Mouse (Mus musculus) stomach, postnatal 0 days (tissue): ENCODE measurements around the gene Yeats2. TPM values are rescaled to one million over a fixed set of nuclear protein-coding genes. Genes with fewer than 3 reads are reported as not detected.
A peak's percentile ranks its signal among the peaks of the same experiment; 100 is the strongest.

Experiments used
- ATAC-seq: fragments of 200-750 bp; cut with Nextera tagmentation; 2 replicates; pipeline ENCODE4 v1.8.0; 2017; ENCODE audit not compliant: low FRiP score, low TSS enrichment
- DNase-seq: peaks from one replicate; pipeline ENCODE4 v3.0.0-alpha.2; 2016; ENCODE audit warnings: low spot score
- H3K27ac ChIP-seq: fragments of 300-500 bp; sonication (generic); replicated peaks from 2 replicates; pipeline ENCODE4 v1.5.1; 2014; ENCODE audit warnings: mild to moderate bottlenecking, control low read depth
- H3K27me3 ChIP-seq: fragments of 300-500 bp; sonication (generic); 2 replicates; pipeline ENCODE4 v1.6.1; 2014; ENCODE audit warnings: low read length; ENCODE audit not compliant: control insufficient read depth, insufficient read depth
- H3K36me3 ChIP-seq: fragments of 300-500 bp; sonication (generic); 2 replicates; pipeline ENCODE4 v1.6.1; 2014; ENCODE audit warnings: low read length, mixed read lengths; ENCODE audit not compliant: control insufficient read depth, insufficient read depth
- H3K4me1 ChIP-seq: fragments of 300-500 bp; sonication (generic); replicated peaks from 2 replicates; pipeline ENCODE4 v1.6.1; 2014; ENCODE audit warnings: antibody characterized with exemption; ENCODE audit not compliant: control insufficient read depth, insufficient read depth
- H3K4me2 ChIP-seq: fragments of 300-500 bp; sonication (generic); replicated peaks from 2 replicates; pipeline ENCODE4 v1.6.1; 2014; ENCODE audit warnings: low read depth, mild to moderate bottlenecking, control low read depth, moderate library complexity
- H3K4me3 ChIP-seq: fragments of 300-500 bp; sonication (generic); 2 replicates; pipeline ENCODE4 v1.5.1; 2014; ENCODE audit warnings: low read depth, low read length, control low read depth
- H3K9ac ChIP-seq: fragments of 300-500 bp; sonication (generic); 2 replicates; pipeline ENCODE4 v1.6.1; 2014; ENCODE audit warnings: mild to moderate bottlenecking, low read length, control low read depth, mixed read lengths
- H3K9me3 ChIP-seq: fragments of 300-500 bp; sonication (generic); 2 replicates; pipeline ENCODE4 v1.6.1; 2016; ENCODE audit warnings: low read length; ENCODE audit not compliant: control insufficient read depth
- CTCF ChIP-seq: IDR thresholded peaks from 2 replicates; pipeline ENCODE4 v1.5.1; 2016; ENCODE audit warnings: antibody characterized with exemption, low read depth, mild to moderate bottlenecking, moderate library complexity
- EP300 ChIP-seq: optimal IDR thresholded peaks from 2 replicates; pipeline ENCODE3; 2016; ENCODE audit warnings: antibody characterized with exemption
- WGBS: fragments of 180-500 bp; shearing (Covaris S2); extraction: QIAGEN DNeasy Blood & Tissue Kit; methylation state at CpG from one replicate; pipeline ENCODE4 v1.1.7; 2014; 5-methylcytosine and 5-hydroxymethylcytosine counted together
- polyA plus RNA-seq: library from polyadenylated mRNA; unstranded; fragments of >200 nt; fragmentation: Nextera tagmentation; extraction: Ambion mirVana; gene quantifications from 2 replicates; pipeline ENCODE4 v1.2.1, GENCODE M21; 2015

Gene Yeats2
- polyA plus RNA-seq, 1 experiment from 2014 or later: 6.4 TPM

DNA sequence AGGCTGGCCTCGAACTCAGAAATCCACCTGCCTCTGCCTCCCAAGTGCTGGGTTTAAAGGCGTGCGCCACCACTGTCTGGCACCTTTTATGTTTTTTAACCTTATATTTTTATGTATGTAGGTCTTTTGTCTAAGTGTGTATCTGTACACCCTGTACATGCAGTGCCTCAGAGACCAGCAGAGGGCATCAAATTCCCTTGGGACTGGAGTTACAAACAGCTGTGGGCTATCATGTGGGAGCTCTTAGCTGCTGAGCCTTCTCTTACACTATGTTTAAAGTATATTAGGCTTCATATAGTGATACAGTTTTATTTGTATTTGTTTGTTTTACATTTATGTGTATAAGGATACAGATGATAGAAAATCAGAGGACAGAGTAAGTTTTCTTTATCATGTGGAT, 54.7 kb downstream of the Yeats2 start:
- Histone ChIP-seq H3K27ac (no peak overlapping the region), H3K36me3 (peaks cover 6% of the 10 kb centered on the region; the same call in 1 of the 2 replicates), H3K27me3 (no peaks in the 10 kb centered on the region), H3K4me1 (no peaks in the 10 kb centered on the region), H3K4me2 (no peak overlapping the region), H3K9ac (no peak overlapping the region), H3K9me3 (no peaks in the 10 kb centered on the region), H3K4me3 (no peak overlapping the region)
- ATAC-seq: no peak
- TF ChIP-seq CTCF (peak; percentile 70), EP300 (no peak)
- WGBS: 91% methylated on average over 3 of the region's 3 CpGs
- no peak for DNase-seq

DNA sequence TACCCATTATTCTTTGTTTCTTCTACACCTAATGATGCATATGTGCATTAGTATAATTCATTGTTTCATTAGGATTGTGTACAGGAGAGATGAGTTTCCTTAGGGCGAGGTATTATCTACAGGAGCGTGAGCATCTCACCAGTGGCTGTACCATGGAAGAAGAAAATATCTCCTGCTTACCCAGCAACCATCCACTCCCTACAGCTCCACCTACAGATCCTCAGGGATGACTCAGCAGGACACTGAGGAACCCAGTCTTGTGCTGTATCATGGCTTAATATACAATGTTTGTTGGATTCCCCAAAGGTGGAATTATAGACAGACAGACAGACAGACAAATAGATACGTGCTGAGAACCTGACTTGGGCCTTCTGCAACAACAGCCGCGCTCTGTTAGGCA, 56.1 kb downstream of the Yeats2 start:
- Histone ChIP-seq H3K4me1 (no peaks in the 10 kb centered on the region), H3K4me3 (no peak overlapping the region), H3K9ac (no peak overlapping the region), H3K27ac (0 out of 2 replicates have a peak overlapping the region, but pooled peaks have one; percentile 18), H3K36me3 (peaks cover 11% of the 10 kb centered on the region; the same call in 1 of the 2 replicates), H3K27me3 (no peaks in the 10 kb centered on the region), H3K4me2 (no peak overlapping the region), H3K9me3 (no peaks in the 10 kb centered on the region)
- ATAC-seq (no peak), DNase-seq (no peak)
- no peak for TF ChIP-seq EP300
- no peak for TF ChIP-seq CTCF
- 95% methylated on average over 5 of the region's 5 CpGs for WGBS

- TF ChIP-seq EP300 (no peak), CTCF (peak; percentile 46)
- Histone ChIP-seq H3K9ac (no peak overlapping the region), H3K4me3 (no peak overlapping the region), H3K27me3 (no peaks in the 10 kb centered on the region), H3K27ac (no peak overlapping the region; the same call in 1 of the 2 replicates), H3K4me2 (no peak overlapping the region), H3K36me3 (peaks cover 14% of the 10 kb centered on the region; the same call in 1 of the 2 replicates), H3K9me3 (no peaks in the 10 kb centered on the region), H3K4me1 (no peaks in the 10 kb centered on the region)
- ATAC-seq (no peak), DNase-seq (no peak)
- 65% methylated on average over 5 of the region's 5 CpGs for WGBS
These were observed 58.8 kb downstream of the Yeats2 start for GRCm38 (mm10) chr16:20199501-20200201.

DNA sequence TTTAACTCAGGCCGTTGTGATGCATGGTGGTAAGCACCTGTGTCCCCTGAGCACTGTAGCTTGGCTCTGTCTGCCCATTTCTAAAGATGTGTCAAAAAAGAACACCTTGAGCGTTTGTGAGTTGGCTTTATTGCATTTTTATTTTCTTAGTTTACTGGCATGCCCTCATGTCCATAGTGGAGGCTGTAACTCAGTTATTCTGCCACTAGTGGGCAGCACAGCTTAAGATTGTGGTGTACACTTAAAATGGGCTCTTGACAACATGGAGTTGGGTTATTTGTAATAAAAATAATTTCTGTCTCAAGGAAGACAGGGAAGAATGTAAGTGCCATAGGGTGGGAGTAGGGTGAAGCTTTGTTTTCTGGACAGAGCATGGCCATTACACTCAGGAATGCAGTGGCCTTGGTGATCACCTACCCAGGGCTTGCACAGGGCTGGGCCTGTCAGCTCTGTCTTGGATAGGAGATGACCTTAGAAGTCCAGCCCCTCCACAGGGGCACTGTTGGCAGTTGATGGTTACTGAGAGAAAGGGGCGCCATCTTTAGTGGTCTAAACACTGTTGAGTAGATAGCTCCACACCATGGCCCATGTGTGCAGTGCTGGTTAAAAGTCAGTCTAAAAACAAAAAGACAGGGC, 72.8 kb downstream of the Yeats2 start:
- ATAC-seq: peak; percentile 42; the same call in 1 of the 2 replicates
- peak; percentile 87 for TF ChIP-seq CTCF
- TF ChIP-seq EP300: no peak
- no peak overlapping the region for H3K4me3 ChIP-seq
- no peaks in the 10 kb centered on the region for H3K4me1 ChIP-seq
- peaks cover 23% of the 10 kb centered on the region for H3K36me3 ChIP-seq
- H3K27me3 ChIP-seq: no peaks in the 10 kb centered on the region
- no peaks in the 10 kb centered on the region for H3K9me3 ChIP-seq
- 81% methylated on average over 3 of the region's 3 CpGs for whole genome bisulfite sequencing
- no peak overlapping the region for H3K27ac ChIP-seq
- H3K9ac ChIP-seq: no peak overlapping the region
- peak; percentile 50 for DNase-seq
- no peak overlapping the region for H3K4me2 ChIP-seq

- H3K9ac ChIP-seq: no peak overlapping the region
- WGBS: 96% methylated on average over 6 of the region's 6 CpGs
- no peaks in the 10 kb centered on the region for H3K4me1 ChIP-seq
- TF ChIP-seq EP300: no peak
- TF ChIP-seq CTCF: no peak
- H3K4me2 ChIP-seq: no peak overlapping the region
- H3K27me3 ChIP-seq: no peaks in the 10 kb centered on the region
- peaks cover 33% of the 10 kb centered on the region for H3K36me3 ChIP-seq
- no peak overlapping the region for H3K27ac ChIP-seq
- ATAC-seq (no peak), DNase-seq (no peak)
- H3K9me3 ChIP-seq: no peaks in the 10 kb centered on the region
- no peak overlapping the region for H3K4me3 ChIP-seq
These were observed 81.9 kb downstream of the Yeats2 start for GRCm38 (mm10) chr16:20222726-20223125.

- Histone ChIP-seq H3K4me3 (no peak overlapping the region), H3K9ac (no peak overlapping the region), H3K27me3 (no peaks in the 10 kb centered on the region), H3K27ac (no peak overlapping the region), H3K36me3 (peaks cover 39% of the 10 kb centered on the region), H3K4me2 (no peak overlapping the region), H3K9me3 (no peaks in the 10 kb centered on the region), H3K4me1 (no peaks in the 10 kb centered on the region)
- DNase-seq: no peak
- 0 out of 2 replicates have a peak, but pooled peaks have one; percentile 29 for ATAC-seq
- 93% methylated on average over 4 of the region's 4 CpGs for WGBS
- TF ChIP-seq EP300: no peak
- no peak for TF ChIP-seq CTCF
These were observed 85.8 kb downstream of the Yeats2 start for GRCm38 (mm10) chr16:20226676-20227075.
